Mouse (Mus musculus): ENCODE measurements around the gene Hoxc12. TPM values are rescaled to one million over a fixed set of nuclear protein-coding genes. Genes with fewer than 3 reads are reported as not detected.
A peak's percentile ranks its signal among the peaks of the same experiment; 100 is the strongest.

Hoxc12 gene
- polyA plus RNA-seq, 1 experiment from 2014 or later, result not detected

- Histone ChIP-seq H3K36me3 (ENCODE audit: control insufficient read depth, insufficient read depth, low read length) (no peaks in the 10 kb centered on the region), H3K27me3 (replicated peaks; ENCODE audit: control insufficient read depth, insufficient read depth, low read length) (peaks cover 89% of the 10 kb centered on the region), H3K9ac (ENCODE audit: low read depth, low read length) (no peak overlapping the region), H3K9me3 (ENCODE audit: control insufficient read depth, low read length) (no peaks in the 10 kb centered on the region), H3K4me1 (ENCODE audit: control insufficient read depth, insufficient read depth, low read length) (0 out of 2 replicates have a peak, but pooled peaks cover 4% of the 10 kb centered on the region), H3K4me2 (ENCODE audit: low read depth, low read length) (no peak overlapping the region), H3K27ac (ENCODE audit: low read length) (no peak overlapping the region), H3K4me3 (ENCODE audit: low read length) (peak overlapping the region; percentile 31)
- no peak for ATAC-seq
- 5% methylated on average over 34 of the region's 34 CpGs for WGBS
Observed at GRCm38 (mm10) chr15:102967511-102968397, 31.2 kb downstream of the Hoxc12 start.

GRCm38 (mm10) chr15:102969296-102969695 is 32.7 kb downstream of the Hoxc12 start:
- Histone ChIP-seq H3K27ac (ENCODE audit: low read length) (no peak overlapping the region), H3K9ac (ENCODE audit: low read depth, low read length) (no peak overlapping the region), H3K4me2 (ENCODE audit: low read depth, low read length) (no peak overlapping the region), H3K27me3 (replicated peaks; ENCODE audit: control insufficient read depth, insufficient read depth, low read length) (peaks cover 92% of the 10 kb centered on the region), H3K36me3 (ENCODE audit: control insufficient read depth, insufficient read depth, low read length) (no peaks in the 10 kb centered on the region), H3K4me3 (ENCODE audit: low read length) (no peak overlapping the region), H3K4me1 (ENCODE audit: control insufficient read depth, insufficient read depth, low read length) (0 out of 2 replicates have a peak, but pooled peaks cover 4% of the 10 kb centered on the region), H3K9me3 (ENCODE audit: control insufficient read depth, low read length) (no peaks in the 10 kb centered on the region)
- 44% methylated on average over 1 of the region's 1 CpGs for WGBS
- no peak for ATAC-seq

DNA sequence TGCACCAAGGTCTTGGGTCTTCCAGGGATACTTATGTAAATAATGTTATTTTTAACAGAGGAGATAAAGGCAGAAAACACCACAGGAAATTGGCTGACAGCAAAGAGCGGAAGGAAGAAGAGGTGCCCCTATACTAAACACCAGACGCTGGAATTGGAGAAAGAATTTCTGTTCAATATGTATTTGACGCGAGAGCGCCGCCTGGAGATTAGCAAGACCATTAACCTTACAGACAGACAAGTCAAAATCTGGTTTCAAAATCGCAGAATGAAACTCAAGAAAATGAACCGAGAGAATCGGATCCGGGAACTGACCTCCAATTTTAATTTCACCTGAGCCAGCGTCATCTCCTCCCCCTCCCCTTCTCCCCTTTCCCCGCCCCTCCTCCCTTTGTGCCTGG is 34.2 kb downstream of the Hoxc12 start:
- no peak overlapping the region for H3K27ac ChIP-seq (ENCODE audit: low read length)

DNA sequence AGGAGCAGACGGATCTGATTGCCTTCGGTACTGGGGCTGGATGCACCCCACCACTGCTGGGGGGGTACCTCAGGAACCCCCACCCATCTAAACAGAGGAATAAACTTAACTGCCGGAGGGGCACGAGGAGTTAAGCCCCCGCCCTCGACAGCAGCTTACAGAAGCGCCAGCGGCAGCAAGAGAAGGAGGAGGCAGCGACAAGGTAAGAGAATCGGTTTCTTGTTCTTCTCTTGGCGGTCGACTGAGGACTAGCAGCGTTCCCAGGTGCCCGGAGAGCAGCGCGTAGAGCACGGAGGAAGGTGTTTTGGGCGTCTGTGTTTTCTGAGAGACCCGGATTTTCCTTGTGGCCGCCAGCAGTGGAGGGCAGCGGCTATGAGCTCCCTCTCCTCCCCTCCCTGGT is 35.7 kb downstream of the Hoxc12 start:
- no peaks in the 10 kb centered on the region for H3K36me3 ChIP-seq (ENCODE audit: control insufficient read depth, insufficient read depth, low read length)
- no peaks in the 10 kb centered on the region for H3K9me3 ChIP-seq (ENCODE audit: control insufficient read depth, low read length)
- no peak overlapping the region for H3K4me3 ChIP-seq (ENCODE audit: low read length)
- peaks cover 89% of the 10 kb centered on the region for H3K27me3 ChIP-seq (replicated peaks; ENCODE audit: control insufficient read depth, insufficient read depth, low read length)
- ATAC-seq, result no peak
- H3K4me2 ChIP-seq (ENCODE audit: low read depth, low read length), result peak overlapping the region; percentile 23; the same call in 1 of the 2 replicates
- no peak overlapping the region for H3K27ac ChIP-seq (ENCODE audit: low read length)
- H3K4me1 ChIP-seq (ENCODE audit: control insufficient read depth, insufficient read depth, low read length), result peaks cover 3% of the 10 kb centered on the region; the same call in 1 of the 2 replicates
- H3K9ac ChIP-seq (ENCODE audit: low read depth, low read length), result no peak overlapping the region
- WGBS, result 2% methylated on average over 21 of the region's 21 CpGs

More for the DNA sequence above, 34.2 kb downstream of the Hoxc12 start:
- H3K27me3 ChIP-seq (replicated peaks; ENCODE audit: control insufficient read depth, insufficient read depth, low read length), result peaks cover 91% of the 10 kb centered on the region
- no peak overlapping the region for H3K4me3 ChIP-seq (ENCODE audit: low read length)
- H3K36me3 ChIP-seq (ENCODE audit: control insufficient read depth, insufficient read depth, low read length), result no peaks in the 10 kb centered on the region
- 1% methylated on average over 12 of the region's 12 CpGs for WGBS
- H3K4me1 ChIP-seq (ENCODE audit: control insufficient read depth, insufficient read depth, low read length), result 0 out of 2 replicates have a peak, but pooled peaks cover 4% of the 10 kb centered on the region
- ATAC-seq, result no peak
- no peak overlapping the region for H3K9ac ChIP-seq (ENCODE audit: low read depth, low read length)
- H3K4me2 ChIP-seq (ENCODE audit: low read depth, low read length), result no peak overlapping the region
- no peaks in the 10 kb centered on the region for H3K9me3 ChIP-seq (ENCODE audit: control insufficient read depth, low read length)

GRCm38 (mm10) chr15:102972753-102973152 is 36.2 kb downstream of the Hoxc12 start:
- Histone ChIP-seq H3K9me3 (ENCODE audit: control insufficient read depth, low read length) (no peaks in the 10 kb centered on the region), H3K27ac (ENCODE audit: low read length) (no peak overlapping the region), H3K4me3 (ENCODE audit: low read length) (no peak overlapping the region), H3K4me1 (ENCODE audit: control insufficient read depth, insufficient read depth, low read length) (peaks cover 5% of the 10 kb centered on the region; the same call in 1 of the 2 replicates), H3K27me3 (replicated peaks; ENCODE audit: control insufficient read depth, insufficient read depth, low read length) (peaks cover 89% of the 10 kb centered on the region), H3K9ac (ENCODE audit: low read depth, low read length) (no peak overlapping the region), H3K36me3 (ENCODE audit: control insufficient read depth, insufficient read depth, low read length) (no peaks in the 10 kb centered on the region), H3K4me2 (ENCODE audit: low read depth, low read length) (peak overlapping the region; percentile 23; the same call in 1 of the 2 replicates)
- WGBS, result 3% methylated on average over 6 of the region's 6 CpGs
- ATAC-seq, result no peak

GRCm38 (mm10) chr15:102975034-102975433 is 38.5 kb downstream of the Hoxc12 start:
- Histone ChIP-seq H3K27me3 (replicated peaks; ENCODE audit: control insufficient read depth, insufficient read depth, low read length) (peaks cover 90% of the 10 kb centered on the region), H3K4me1 (ENCODE audit: control insufficient read depth, insufficient read depth, low read length) (peaks cover 5% of the 10 kb centered on the region; the same call in 1 of the 2 replicates), H3K9me3 (ENCODE audit: control insufficient read depth, low read length) (no peaks in the 10 kb centered on the region), H3K4me2 (ENCODE audit: low read depth, low read length) (no peak overlapping the region), H3K36me3 (ENCODE audit: control insufficient read depth, insufficient read depth, low read length) (no peaks in the 10 kb centered on the region), H3K9ac (ENCODE audit: low read depth, low read length) (no peak overlapping the region), H3K4me3 (ENCODE audit: low read length) (no peak overlapping the region), H3K27ac (ENCODE audit: low read length) (no peak overlapping the region)
- ATAC-seq, result no peak
- 7% methylated on average over 7 of the region's 7 CpGs for WGBS

GRCm38 (mm10) chr15:102975688-102976111 is 39.1 kb downstream of the Hoxc12 start:
- peaks cover 90% of the 10 kb centered on the region for H3K27me3 ChIP-seq (replicated peaks; ENCODE audit: control insufficient read depth, insufficient read depth, low read length)
- 3% methylated on average over 21 of the region's 21 CpGs for WGBS
- H3K4me1 ChIP-seq (ENCODE audit: control insufficient read depth, insufficient read depth, low read length), result peaks cover 5% of the 10 kb centered on the region; the same call in 1 of the 2 replicates
- no peaks in the 10 kb centered on the region for H3K36me3 ChIP-seq (ENCODE audit: control insufficient read depth, insufficient read depth, low read length)
- H3K4me3 ChIP-seq (ENCODE audit: low read length), result no peak overlapping the region
- H3K9ac ChIP-seq (ENCODE audit: low read depth, low read length), result no peak overlapping the region
- ATAC-seq, result no peak
- H3K9me3 ChIP-seq (ENCODE audit: control insufficient read depth, low read length), result no peaks in the 10 kb centered on the region
- H3K27ac ChIP-seq (ENCODE audit: low read length), result no peak overlapping the region
- no peak overlapping the region for H3K4me2 ChIP-seq (ENCODE audit: low read depth, low read length)

DNA sequence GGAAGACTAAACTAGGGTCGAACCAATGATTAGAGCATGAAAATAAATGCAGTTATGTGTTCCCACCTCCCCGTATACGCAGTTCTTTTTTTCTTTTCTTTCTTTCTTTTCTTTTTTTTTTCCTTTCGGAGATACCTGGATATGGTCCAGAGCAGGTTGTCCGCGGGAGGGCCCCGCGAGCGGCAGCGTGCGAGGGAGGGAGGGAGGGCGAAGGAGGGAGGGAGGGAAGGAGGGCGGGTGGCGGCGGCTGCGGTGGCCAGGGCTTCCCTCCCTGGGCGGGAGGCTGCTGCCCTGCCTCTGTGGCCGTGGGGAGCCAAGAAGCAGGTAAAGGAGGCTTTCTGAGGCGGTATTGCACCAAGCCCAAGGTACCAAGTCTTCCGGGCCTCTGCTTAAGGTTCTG is 39.6 kb downstream of the Hoxc12 start, which contains the start of gene Hoxc9:
Gene Hoxc9, plus strand, starts transcription at position 269 of the 400 bp plus-strand sequence.
- no peak for ATAC-seq
- peaks cover 5% of the 10 kb centered on the region; the same call in 1 of the 2 replicates for H3K4me1 ChIP-seq (ENCODE audit: control insufficient read depth, insufficient read depth, low read length)
- H3K9me3 ChIP-seq (ENCODE audit: control insufficient read depth, low read length), result no peaks in the 10 kb centered on the region
- peak within 1 kb of the TSS; percentile 42 for H3K4me2 ChIP-seq (ENCODE audit: low read depth, low read length)
- no peaks in the 10 kb centered on the region for H3K36me3 ChIP-seq (ENCODE audit: control insufficient read depth, insufficient read depth, low read length)
- H3K27me3 ChIP-seq (replicated peaks; ENCODE audit: control insufficient read depth, insufficient read depth, low read length), result peaks cover 92% of the 10 kb centered on the region
- WGBS, result 2% methylated on average over 20 of the region's 20 CpGs
- no peak within 1 kb of the TSS for H3K27ac ChIP-seq (ENCODE audit: low read length)
- peak within 1 kb of the TSS; percentile 18 for H3K4me3 ChIP-seq (ENCODE audit: low read length)
- peak within 1 kb of the TSS; percentile 12; the same call in 1 of the 2 replicates for H3K9ac ChIP-seq (ENCODE audit: low read depth, low read length)

DNA sequence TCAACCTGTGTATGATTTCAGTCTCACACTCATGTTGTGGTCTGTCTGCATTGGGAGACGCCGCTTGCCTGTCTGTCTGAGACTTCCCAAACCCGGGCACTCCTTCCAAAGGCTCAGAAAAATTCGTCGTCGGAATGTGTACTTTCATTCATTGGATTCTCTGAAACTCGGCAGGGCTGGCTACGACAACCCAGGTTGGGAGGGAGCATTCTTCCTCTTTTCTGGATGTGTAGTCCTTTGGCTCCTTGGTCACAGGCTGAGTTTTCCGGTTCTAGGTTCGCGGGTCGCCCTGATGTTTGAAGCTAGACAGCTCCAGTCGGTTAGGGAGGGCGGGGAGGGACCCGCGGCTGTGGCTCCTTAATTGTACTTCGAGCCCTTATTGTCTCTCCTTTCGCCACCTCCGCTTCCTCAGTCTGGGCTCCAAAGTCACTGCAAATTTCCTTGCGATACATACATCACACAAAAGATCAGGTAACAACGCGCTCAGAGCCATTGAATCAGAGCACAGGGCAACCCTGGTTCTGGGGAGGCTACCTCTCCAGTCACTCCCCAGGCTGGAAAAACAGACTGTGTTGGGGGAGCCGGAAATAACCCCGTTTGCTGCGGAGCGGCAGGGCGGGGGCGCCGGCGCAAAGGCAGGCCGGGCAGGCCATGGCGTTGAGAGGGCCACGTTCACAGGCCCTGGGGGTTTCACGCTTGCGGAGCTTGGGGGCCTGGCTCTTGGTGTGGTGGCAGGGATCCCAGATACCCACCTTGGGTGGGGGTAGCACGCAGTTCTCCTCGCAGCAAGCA is 40.3 kb downstream of the Hoxc12 start:
- Histone ChIP-seq H3K4me1 (ENCODE audit: control insufficient read depth, insufficient read depth, low read length) (peaks cover 7% of the 10 kb centered on the region; the same call in 1 of the 2 replicates), H3K36me3 (ENCODE audit: control insufficient read depth, insufficient read depth, low read length) (no peaks in the 10 kb centered on the region), H3K4me3 (ENCODE audit: low read length) (peak overlapping the region; percentile 18), H3K27ac (ENCODE audit: low read length) (no peak overlapping the region), H3K9ac (ENCODE audit: low read depth, low read length) (peak overlapping the region; percentile 12; the same call in 1 of the 2 replicates), H3K27me3 (replicated peaks; ENCODE audit: control insufficient read depth, insufficient read depth, low read length) (peaks cover 92% of the 10 kb centered on the region), H3K9me3 (ENCODE audit: control insufficient read depth, low read length) (no peaks in the 10 kb centered on the region), H3K4me2 (ENCODE audit: low read depth, low read length) (peak overlapping the region; percentile 42)
- no peak for ATAC-seq
- 4% methylated on average over 37 of the region's 37 CpGs for WGBS
